Mouse (Mus musculus): ENCODE results near the gene Synm.

The Synm gene

DNA sequence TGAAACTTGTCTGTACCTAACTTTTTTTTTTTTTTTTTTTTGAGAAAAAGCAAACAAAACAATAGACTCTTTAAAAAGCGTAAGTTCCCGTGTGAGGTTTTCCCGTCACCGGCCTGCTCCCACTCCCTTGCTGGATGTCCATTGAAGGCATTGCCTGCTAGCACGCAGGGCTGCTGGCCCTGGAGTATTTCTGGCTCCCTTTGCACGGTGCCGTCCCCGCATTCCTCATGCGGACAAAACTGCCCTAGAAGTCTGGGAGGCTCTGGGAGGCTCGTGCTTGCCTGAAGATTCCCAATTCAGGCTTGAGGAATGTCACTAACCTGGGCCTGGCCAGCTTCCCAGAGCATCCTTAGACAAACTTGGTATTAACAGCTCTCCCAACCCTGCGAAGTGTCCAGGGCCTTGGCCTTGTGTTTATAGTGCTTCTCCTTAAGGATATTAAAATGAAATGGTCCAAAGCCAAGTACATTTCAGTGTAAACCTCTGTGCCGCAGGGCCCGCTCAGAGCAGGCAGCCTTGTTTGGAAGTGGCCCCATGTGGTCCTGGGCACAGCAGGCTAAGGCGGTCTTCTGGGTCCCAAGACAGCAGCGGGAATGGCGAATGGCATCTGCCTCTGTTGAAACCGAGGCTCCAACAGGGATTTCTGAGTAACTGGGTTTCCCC, 58.2 kb downstream of the Synm start:
- in situ Hi-C loops (cut with MboI, MseI) = no loop called here

DNA sequence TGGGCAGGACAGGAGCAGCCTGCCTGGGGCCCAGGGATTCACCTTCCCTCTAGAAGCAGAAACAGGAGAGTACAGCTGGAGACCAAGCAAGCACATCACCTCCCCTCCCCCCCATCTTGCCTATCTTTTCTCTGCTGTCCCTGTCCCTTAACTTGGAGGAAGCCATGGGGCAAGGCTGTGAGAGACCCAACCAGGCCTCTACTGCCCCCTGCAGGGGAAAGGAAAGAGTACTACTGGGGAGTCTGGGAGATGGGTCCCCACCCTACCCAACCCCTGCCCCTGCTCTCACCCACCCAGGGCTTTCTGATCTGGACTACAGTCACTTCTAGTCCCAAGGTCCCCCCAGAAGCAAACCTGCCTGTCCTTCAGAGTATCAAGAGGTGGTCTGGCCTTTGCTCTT, 58.7 kb downstream of the Synm start:
- in situ Hi-C loops (cut with MboI, MseI) = no loop called here

DNA sequence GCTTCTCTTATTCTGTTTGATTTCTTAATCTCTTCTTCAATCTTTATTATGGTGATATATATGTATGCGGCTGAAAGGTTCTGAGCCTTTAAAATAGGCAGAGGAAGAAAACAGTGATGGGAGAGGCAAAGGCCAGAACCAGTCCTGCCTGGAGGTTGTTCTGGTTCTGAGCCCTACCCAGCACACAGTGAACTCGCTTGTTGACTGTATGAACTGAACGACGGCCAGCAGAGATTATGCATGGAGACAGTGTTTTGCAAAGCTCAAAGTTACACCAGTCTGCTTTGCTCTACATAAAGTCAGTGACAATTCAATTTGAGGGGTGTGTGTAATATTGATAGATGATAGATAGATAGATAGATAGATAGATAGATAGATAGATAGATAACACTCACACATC, 60.2 kb downstream of the Synm start:
- in situ Hi-C loops (cut with MboI, MseI) = no loop called here

DNA sequence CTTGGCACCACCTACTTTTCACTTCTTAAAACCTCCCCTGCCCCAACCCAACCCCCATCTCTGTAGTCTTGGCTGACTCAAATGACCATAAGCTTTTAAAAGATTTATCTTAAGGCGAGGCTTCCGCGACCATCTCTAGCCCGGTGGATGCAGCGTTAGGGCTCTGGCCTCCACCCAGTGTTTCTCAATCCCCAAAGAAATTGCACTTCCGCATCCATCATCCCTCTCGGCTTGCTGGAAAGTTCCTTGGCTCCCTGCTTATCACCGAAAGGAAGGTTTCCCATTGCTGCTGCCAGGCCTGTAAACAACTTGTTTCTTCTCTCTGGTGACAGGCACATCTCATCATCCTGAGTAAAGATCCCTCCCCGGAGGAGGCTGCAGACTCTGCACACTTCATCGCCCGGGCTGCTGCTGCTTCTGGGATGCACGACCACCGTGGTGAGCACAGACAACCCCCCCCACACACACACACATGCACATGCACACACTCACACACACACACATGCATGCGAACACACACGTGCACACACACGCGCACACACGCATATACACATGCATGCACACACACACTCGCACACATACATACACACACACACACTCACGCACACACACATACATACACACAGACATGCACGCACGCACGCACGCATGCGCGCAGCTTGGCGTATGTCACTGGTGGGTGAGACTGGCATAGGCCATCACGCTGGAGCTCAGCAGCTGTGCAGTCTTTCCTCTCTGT, 61.5 kb downstream of the Synm start:
- in situ Hi-C loops (cut with MboI, MseI) = no loop called here

DNA sequence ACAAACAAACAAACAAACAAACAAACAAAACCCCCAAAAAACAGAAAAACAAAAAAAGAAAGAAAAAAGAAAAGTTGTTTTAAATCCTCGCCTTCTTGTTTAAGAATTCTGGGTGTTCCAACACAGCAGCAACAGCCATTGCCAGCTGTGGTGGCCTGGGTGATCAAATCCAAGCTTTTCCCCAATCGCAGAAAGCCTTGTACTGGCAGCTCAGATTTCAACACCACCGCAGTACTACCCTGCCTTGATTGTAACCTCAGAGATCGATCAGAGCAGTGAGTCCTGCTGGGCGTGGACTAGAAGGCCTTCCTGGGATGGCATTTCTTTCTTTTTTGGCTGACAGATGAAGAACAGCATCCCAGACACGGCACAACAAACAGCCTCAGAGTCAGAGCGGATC, 63.6 kb downstream of the Synm start:
- in situ Hi-C loops (cut with MboI, MseI) = no loop called here

DNA sequence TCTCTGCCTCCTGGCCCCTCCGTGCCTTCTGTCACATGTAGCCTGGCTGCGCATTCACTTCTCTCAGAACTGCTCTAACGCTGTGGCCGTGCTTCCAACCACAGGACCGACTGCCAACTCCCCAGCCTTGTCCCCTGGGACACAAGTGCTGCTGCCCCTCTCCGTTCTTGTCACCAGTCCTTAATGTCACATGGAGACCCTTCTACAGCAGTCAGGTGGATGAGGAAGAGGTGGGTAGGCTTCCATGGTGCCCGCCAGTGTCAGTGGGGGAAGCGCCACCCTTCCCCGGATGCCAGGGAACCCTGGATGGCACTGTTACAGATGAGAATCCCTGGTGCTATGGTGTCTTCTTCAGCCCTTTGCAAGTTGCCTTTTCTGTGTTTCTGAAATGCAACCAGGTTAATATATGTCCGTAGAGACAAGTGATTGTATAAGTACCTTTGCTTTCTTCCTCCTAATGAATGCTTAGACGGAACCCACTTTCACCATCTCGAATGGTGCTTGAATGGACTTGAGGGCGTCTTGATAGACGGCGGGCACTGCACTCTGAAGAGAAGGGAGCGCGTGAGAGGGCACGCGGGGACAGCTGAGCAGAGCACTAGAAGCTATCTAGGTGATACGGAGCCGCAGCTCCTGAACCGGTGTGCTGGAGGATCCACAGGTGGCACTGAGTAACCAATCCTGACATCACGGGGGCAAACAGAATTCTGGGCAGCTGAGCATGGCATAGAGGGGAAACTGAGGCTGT, 66.6 kb downstream of the Synm start:
- in situ Hi-C loops (cut with MboI, MseI) = no loop called here

DNA sequence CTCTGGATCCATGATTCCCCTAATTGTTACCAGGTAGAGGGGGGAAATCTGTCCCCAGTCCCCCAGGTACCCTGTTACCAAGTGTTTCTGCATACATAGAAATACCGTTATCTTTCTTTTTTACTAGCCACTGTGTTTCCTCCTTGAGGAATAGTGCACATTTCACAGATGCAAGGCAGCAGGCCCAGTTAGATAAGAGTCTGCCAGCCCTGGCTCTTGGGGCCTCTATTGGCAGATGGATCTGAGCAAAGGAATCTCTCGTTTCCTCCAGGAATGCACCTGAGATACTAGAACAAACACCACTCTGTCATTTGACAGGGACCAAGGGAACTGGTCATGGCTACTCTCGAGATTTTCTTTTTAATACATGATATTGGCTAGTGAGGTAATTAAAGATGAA, 67.4 kb downstream of the Synm start:
- in situ Hi-C loops (cut with MboI, MseI) = no loop called here

DNA sequence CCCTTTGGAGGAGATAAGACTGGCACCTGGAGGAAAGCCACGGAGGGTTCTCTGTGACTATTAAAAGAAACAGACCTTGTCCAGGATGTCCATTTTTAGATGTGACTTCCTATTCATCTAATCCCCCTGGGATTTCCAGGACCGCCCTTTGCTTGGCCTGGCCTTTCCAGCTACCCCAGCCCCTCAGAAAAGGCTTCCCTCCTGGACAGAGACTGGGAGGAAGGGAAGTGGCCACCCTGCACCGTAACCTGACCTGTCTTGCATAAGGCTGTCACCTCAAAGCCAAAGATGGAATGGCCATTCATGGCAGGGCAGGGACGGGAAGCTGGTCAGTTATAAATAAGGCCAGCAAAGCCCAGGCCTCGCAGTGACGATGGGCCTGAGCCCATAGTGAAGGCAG, 68.5 kb downstream of the Synm start:
- in situ Hi-C loops (cut with MboI, MseI) = no loop called here

DNA sequence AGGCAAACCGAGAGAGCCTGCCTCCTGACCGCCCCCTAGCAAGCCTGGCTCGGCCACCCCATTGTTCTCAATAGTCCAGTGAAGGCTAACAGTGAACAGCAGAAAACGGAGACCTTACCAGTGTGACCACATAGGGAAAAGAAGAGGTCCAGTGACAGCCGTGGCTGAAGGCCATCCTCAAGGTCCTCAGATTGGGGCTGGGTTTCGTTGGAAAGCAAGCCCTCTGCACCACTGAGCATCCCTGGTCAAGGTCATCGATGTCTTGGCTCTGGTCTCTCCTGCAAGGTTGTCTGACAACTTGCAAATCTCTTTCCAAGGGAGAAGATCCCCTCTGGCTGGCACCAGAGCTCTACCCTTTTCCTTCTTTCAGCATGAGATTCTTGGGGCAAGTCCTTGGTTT, 69.7 kb downstream of the Synm start:
- in situ Hi-C loops (cut with MboI, MseI) = no loop called here

DNA sequence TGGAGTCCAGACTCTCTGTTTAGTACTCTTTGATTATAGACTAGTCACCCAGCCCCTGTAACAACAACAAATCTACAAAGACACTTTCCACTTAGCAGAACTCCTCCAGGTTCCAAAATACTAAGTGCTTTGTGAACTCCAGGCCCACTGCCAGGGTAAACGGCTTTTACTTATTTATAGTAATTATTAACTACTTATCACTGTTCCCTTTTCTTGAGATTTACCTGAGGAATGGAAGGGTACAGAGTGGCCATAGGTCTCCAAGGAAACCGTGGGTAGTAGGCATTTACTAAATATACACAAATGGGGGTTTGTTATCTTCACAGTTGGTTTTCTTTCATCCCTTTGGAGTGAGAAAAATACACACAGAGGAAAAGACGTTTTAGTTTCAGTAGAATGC, 71.3 kb downstream of the Synm start:
- in situ Hi-C loops (cut with MboI, MseI) = no loop called here

DNA sequence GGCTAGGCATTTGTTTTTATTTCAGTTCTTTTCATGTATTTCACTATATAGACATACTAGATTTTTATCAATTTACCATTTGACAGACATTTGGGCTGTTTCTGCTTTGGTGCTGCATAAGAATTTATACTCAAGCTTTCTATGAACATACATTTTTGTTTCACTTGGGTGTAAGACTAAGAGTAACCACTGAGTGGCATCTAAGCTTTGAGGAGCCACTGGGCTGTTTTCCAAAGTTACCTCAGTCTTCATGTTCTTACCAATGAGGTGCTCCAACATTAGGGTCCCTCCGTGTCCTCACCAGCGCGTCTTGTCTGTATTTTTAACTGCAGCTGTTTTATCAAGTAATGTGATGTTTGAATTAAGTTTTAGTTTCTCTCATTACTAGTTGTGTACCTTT, 73.0 kb downstream of the Synm start:
- in situ Hi-C loops (cut with MboI, MseI) = no loop called here

DNA sequence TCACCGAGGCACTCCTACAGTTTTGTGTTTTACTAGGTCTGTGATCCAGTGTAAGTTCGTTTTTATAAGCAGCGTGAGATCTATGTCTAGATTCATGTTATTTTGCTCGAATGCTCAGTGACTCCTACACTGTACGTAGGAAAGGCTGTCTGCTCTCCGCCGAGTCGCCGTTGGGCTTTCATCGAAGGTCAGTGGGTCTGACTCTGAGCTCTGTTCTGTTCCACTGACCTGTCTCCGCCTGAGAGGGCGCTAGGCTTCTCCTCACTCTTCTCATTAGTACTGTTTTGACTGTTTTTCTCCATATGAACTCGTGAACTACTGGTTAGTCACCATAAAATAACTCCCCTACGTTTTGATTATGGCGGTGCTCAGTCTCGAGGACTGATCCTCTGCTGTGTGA, 76.5 kb downstream of the Synm start:
- in situ Hi-C loops (cut with MboI, MseI) = loop anchor here in 1 of 2 experiments (5.0 kb wide), 1 partner anchor 74 kb away; the partner anchor contains the start of gene Synm

DNA sequence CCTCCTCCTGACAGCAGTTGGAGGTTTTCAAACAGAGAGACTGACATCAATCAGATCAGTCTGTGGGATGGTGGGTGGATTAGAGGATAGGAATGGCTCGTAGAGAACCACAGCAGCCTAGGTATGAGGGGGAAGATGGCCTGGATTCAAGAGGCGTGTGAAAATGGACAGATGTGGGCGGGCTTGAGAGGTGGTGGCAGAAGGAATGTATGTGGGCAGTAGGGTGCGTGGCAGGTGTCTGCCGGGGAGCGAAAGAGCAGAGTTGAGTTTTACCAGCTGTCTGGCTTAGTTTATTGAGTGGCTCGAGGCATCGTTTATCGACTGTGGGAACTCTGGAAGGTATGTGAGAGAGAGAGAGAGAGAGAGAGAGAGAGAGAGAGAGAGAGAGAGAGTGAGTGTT, 78.5 kb downstream of the Synm start:
- in situ Hi-C loops (cut with MboI, MseI) = loop anchor here in 1 of 2 experiments (5.0 kb wide), 1 partner anchor 76 kb away; the partner anchor contains the start of gene Synm
